In the genomic region with DNA sequence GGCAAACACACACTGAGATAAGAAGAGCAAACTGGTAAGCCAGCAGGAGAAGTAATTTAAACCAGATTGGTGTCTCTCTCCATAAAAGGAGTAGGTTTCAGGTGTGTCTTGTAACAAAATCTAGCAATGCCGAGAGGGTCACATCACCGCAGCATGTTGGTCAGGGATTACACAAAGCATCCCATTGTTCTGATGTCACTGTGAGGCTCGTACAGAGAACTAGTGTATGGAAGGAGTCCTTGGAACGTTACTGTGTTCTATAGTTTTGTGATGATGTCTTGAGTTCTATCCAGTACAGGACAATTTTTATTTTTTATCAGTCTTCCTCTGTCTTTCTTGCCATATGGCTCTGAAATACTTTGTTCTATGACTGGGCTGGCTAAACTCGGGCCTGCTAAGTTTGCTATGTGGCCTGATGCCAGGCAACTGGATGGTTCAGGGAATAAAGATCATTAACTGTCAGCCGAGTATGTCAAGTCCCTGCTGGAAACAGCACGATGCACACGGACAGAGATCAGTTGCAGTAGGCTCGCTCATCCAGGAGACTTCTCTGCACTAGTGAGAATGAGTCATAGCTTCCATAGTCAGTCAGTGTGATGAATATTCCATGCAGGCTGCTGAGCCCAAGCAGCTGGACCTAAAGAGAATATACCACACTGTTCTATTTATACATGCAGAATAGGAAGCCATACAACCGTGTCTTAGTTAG, we compare ENCODE assay signal across 10 mouse cellular contexts. TPM values are rescaled to one million over a fixed set of nuclear protein-coding genes. Genes with fewer than 3 reads are reported as not detected.
DNase-seq lines count a peak whose midpoint lies in the region; ATAC-seq and TF ChIP-seq lines count a peak whose summit lies in the region.
"Had no signal": no experiment of that assay in that cellular context is flagged by ENCODE, and none has a peak within 500 bp of the region (broad histone marks: within the 10 kb centered on the region; RNA-seq: fewer than 3 reads in every experiment).

No protein-coding gene starts in this region.

- H3K4me1 ChIP-seq in intestine, postnatal 0 days (replicated peaks; ENCODE audit: control insufficient read depth, insufficient read depth, low read length), result peaks cover 6% of the 10 kb centered on the region; the same call in 1 of the 2 replicates
- 0 out of 2 replicates have a peak, but pooled peaks cover 2% of the 10 kb centered on the region for H3K4me1 ChIP-seq in olfactory bulb, adult 2 months (ENCODE audit: control insufficient read depth, insufficient read depth, low read length)
- H3K4me1 ChIP-seq in midbrain, embryonic 11.5 days (ENCODE audit: control insufficient read depth, insufficient read depth, low read length), result no peaks in the 10 kb centered on the region
- H3K4me1 ChIP-seq: forebrain, embryonic 12.5 days; liver, embryonic 13.5 days had no signal

- H3K27me3 ChIP-seq in intestine, postnatal 0 days (replicated peaks; ENCODE audit: control insufficient read depth, insufficient read depth, low read length), result no peaks in the 10 kb centered on the region
- no peaks in the 10 kb centered on the region for H3K27me3 ChIP-seq in midbrain, embryonic 11.5 days (ENCODE audit: control insufficient read depth, insufficient read depth, low read length)
- H3K27me3 ChIP-seq: forebrain, embryonic 12.5 days; liver, embryonic 13.5 days had no signal

- 0 out of 2 replicates have a peak overlapping the region, but pooled peaks have one; percentile 6 for H3K4me2 ChIP-seq in intestine, postnatal 0 days (replicated peaks; ENCODE audit: low read depth)
- no peak overlapping the region for H3K4me2 ChIP-seq in midbrain, embryonic 11.5 days
- H3K4me2 ChIP-seq: forebrain, embryonic 12.5 days; liver, embryonic 13.5 days had no signal

- 18% methylated on average over 10 of the region's 10 CpGs for WGBS in intestine, postnatal 0 days
- 38% methylated on average over 10 of the region's 10 CpGs for WGBS in olfactory bulb, adult 2 months
- WGBS in midbrain, embryonic 11.5 days, result 72% methylated on average over 10 of the region's 10 CpGs

- H3K9me3 ChIP-seq in intestine, postnatal 0 days (ENCODE audit: control insufficient read depth), result no peaks in the 10 kb centered on the region
- no peaks in the 10 kb centered on the region for H3K9me3 ChIP-seq in midbrain, embryonic 11.5 days (ENCODE audit: control insufficient read depth, low read length)
- H3K9me3 ChIP-seq: forebrain, embryonic 12.5 days; liver, embryonic 13.5 days had no signal

- TF ChIP-seq CTCF in intestine, postnatal 0 days (IDR thresholded peaks at IDR 0.05; ENCODE audit: low read depth), result no peak
- TF ChIP-seq CTCF in olfactory bulb, adult 2 months (IDR thresholded peaks at IDR 0.05; ENCODE audit: insufficient read depth, low read depth, low read length), result no peak

- peak; percentile 55 to 59 for DNase-seq in layer of hippocampus, adult 18-20 months (ENCODE audit: low spot score in 2 of 2)
- no peak for DNase-seq in layer of hippocampus, postnatal 14 days (ENCODE audit: low spot score in 2 of 2)
- DNase-seq in adrenal gland, postnatal 14 days, result peak; percentile 56
- no peak for DNase-seq in ovary, adult 18-20 months (ENCODE audit: low spot score)
- no peak for DNase-seq in midbrain, embryonic 11.5 days (ENCODE audit: low spot score, missing footprints)
- DNase-seq in testis, postnatal 14 days (ENCODE audit: low spot score), result no peak
- DNase-seq: liver, embryonic 13.5 days had no signal

- TF ChIP-seq POLR2A in olfactory bulb, adult 2 months (IDR thresholded peaks at IDR 0.05; ENCODE audit: insufficient read depth, low read depth, low read length), result no peak

- no peak overlapping the region for H3K27ac ChIP-seq in intestine, postnatal 0 days (ENCODE audit: low read depth, low read length)
- H3K27ac ChIP-seq in olfactory bulb, adult 2 months (ENCODE audit: insufficient read depth, low read depth, low read length), result peak overlapping the region; percentile 47; the same call in 1 of the 2 replicates
- no peak overlapping the region for H3K27ac ChIP-seq in midbrain, embryonic 11.5 days (ENCODE audit: low read depth, low read length)
- H3K27ac ChIP-seq: forebrain, embryonic 12.5 days; liver, embryonic 13.5 days had no signal

- ATAC-seq in intestine, postnatal 0 days, result peak; percentile 34; the same call in 1 of the 2 replicates
- no peak for ATAC-seq in midbrain, embryonic 11.5 days (ENCODE audit: low FRiP score)

- H3K36me3 ChIP-seq in intestine, postnatal 0 days (ENCODE audit: control insufficient read depth, insufficient read depth), result no peaks in the 10 kb centered on the region
- no peaks in the 10 kb centered on the region for H3K36me3 ChIP-seq in midbrain, embryonic 11.5 days (ENCODE audit: control insufficient read depth, insufficient read depth, low read length)
- H3K36me3 ChIP-seq: forebrain, embryonic 12.5 days; liver, embryonic 13.5 days had no signal

- H3K9ac ChIP-seq in intestine, postnatal 0 days (ENCODE audit: low read depth, low read length), result no peak overlapping the region
- no peak overlapping the region for H3K9ac ChIP-seq in midbrain, embryonic 11.5 days (ENCODE audit: low read length)
- H3K9ac ChIP-seq: forebrain, embryonic 12.5 days; liver, embryonic 13.5 days had no signal

- H3K4me3 ChIP-seq in intestine, postnatal 0 days (ENCODE audit: low read depth, low read length), result no peak overlapping the region
- H3K4me3 ChIP-seq in olfactory bulb, adult 2 months (ENCODE audit: insufficient read depth, low read depth, low read length), result no peak overlapping the region
- no peak overlapping the region for H3K4me3 ChIP-seq in midbrain, embryonic 11.5 days (ENCODE audit: low read depth, low read length)
- H3K4me3 ChIP-seq: forebrain, embryonic 12.5 days; liver, embryonic 13.5 days had no signal

RNA-seq across cellular contexts. Expression of gene Ccdc121, which starts 24.1 kb away (rescaled TPM):
- total RNA-seq in layer of hippocampus, adult 18-20 months (2021), result under 1 TPM; 0.48 to 0.77 TPM
- total RNA-seq in layer of hippocampus, postnatal 14 days (2021), result under 1 TPM; 0.58 to 0.69 TPM
- not detected in 2 replicates for total RNA-seq in adrenal gland, postnatal 14 days (2021)
- not detected in 2 replicates for polyA plus RNA-seq in intestine, postnatal 0 days (2015; fragmentation: Nextera tagmentation; extraction: Ambion mirVana)
- not detected in 2 replicates for polyA plus RNA-seq in olfactory bulb, adult 2 months (2012; ENCODE audit: insufficient read depth, insufficient read length, low replicate concordance, missing spikeins)
- not detected in 2 replicates for polyA plus RNA-seq in midbrain, embryonic 11.5 days (2014; fragmentation: Nextera tagmentation; extraction: Ambion mirVana)
- polyA plus RNA-seq: forebrain, embryonic 12.5 days; liver, embryonic 13.5 days had no signal

RNA-seq across cellular contexts. Expression of gene Dnah14, which starts 41.0 kb away (rescaled TPM):
- 1 to 10 TPM in 1 of 2 experiments, under 1 TPM in 1; 0.77 to 2.3 TPM for total RNA-seq in layer of hippocampus, adult 18-20 months (2021)
- under 1 TPM; 0.32 to 0.72 TPM for total RNA-seq in layer of hippocampus, postnatal 14 days (2021)
- 0.30 and 0.75 TPM in 2 replicates for total RNA-seq in adrenal gland, postnatal 14 days (2021)
- polyA plus RNA-seq in intestine, postnatal 0 days (2015; fragmentation: Nextera tagmentation; extraction: Ambion mirVana), result 1.1 and 1.2 TPM in 2 replicates
- polyA plus RNA-seq in olfactory bulb, adult 2 months (2012; ENCODE audit: insufficient read depth, insufficient read length, low replicate concordance, missing spikeins), result not detected in 2 replicates
- polyA plus RNA-seq in midbrain, embryonic 11.5 days (2014; fragmentation: Nextera tagmentation; extraction: Ambion mirVana), result 2.5 and 2.7 TPM in 2 replicates

Comparison
In these comparisons a context has a peak if more than half of its experiments do, and no peak if none do; other contexts are left out.
1. DNase-seq: peak in layer of hippocampus, adult 18-20 months (2 of 2) and adrenal gland, postnatal 14 days (single experiment); none in layer of hippocampus, postnatal 14 days (0 of 2), ovary, adult 18-20 months (single experiment), midbrain, embryonic 11.5 days (single experiment) and testis, postnatal 14 days (single experiment).